Mouse (Mus musculus): Measurements from ENCODE around the gene Ipp. TPM values are rescaled to one million over a fixed set of nuclear protein-coding genes. Genes with fewer than 3 reads are reported as not detected.

The Ipp gene
- 1 to 10 TPM; 8.8 to 9.1 TPM for total RNA-seq (2023)

DNA sequence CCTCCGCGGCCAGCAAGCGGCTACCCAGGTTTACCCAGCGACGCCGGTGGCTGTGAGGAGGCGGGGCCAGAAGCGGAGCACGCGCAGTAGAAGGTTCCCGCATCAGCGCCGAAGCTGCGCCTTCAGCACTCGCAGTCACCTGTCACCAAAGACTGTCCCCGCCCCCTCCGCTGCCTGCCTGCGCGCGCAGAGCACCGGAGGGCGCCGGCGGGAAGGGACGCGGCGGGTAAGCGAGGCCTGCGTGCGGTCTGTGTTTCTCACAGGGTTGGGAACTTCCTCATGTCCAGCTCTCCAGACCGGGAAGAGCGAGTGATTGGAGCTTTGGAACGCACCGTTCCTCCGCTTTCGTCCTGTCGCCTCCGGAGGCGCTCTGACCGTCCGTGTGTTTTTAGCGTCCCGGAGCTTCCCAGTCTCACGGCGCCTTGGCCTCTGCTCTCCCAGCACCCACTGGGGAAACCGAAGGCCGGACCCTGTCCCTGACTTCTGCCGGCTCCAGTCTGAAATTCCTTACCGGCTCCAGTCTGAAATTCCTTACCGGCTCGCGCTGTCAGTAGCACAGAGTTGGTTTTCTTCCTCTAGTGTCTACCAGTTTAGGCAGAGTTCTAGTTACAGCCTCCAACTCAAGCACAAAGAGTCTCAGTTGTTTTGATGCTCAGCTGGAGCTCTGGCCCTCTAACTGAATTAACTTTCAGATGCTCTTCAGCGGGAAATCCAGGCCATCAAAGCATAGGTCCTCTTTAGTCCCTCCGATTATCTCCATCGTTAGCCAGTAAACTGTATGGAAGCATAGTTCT, at the start of gene Ipp:
TSS of gene Ipp (plus strand) at position 125 of the 794 bp plus-strand sequence.

DNA sequence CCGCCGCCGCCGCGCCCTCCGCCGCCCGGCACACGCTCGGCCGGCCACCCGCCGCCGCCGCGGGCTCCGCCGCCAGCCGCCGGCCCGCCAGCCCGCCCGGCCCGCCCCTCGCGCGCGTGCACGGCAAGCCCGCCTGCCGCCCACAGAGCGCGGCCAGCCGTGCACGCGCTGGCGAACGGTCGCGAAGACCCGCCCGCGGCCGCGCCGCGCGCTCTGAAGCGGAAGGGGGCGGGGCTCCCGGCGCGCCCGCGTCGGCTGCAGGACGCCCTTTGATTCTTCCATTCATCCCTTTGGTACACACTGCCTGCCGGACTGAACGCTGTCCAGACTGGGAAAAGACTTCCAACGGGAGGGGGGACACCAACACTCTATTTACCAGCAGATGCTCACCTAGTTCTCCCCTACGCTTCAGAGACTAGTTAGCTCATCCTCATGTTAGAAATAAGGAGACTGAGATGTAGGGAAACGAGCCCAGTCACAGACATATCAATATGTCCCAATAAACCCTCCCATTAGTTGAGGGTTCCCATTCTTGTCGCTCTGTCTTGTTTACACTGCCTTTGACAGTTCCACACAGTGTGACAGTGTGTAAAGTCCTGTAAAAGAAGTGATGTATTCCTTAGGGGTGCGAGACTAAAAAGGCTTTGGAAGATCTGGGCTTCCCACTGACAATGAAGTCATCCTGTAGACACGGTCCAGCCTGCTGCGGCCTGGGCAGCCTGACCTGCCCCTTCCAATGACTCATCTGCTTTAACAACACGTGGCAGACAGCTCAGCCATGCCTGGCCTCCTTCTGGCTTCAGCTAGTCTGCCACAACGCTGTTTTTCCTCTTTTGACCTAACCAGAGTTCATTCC, 43.0 kb upstream of the Ipp start, which contains the start of gene Mast2:
TSS of gene Mast2 (minus strand) at position 58 of the 856 bp plus-strand sequence.

GRCm38 (mm10) chr4:116555413-116556300, 48.3 kb downstream of the Ipp start, which contains the start of gene Tmem69:
Tmem69 (minus strand) TSS chr4:116555936.

GRCm38 (mm10) chr4:116557306-116558121, 50.2 kb downstream of the Ipp start, which contains the start of gene Gpbp1l1:
Gpbp1l1 (plus strand) TSS chr4:116557658.

Other genes with a start within 250 kb of the Ipp start
- 10 to 100 TPM; 15.4 to 22.0 TPM for gene Mast2, start 43.4 kb upstream of the Ipp start, total RNA-seq (2023)
- gene Tmem69, start 48.4 kb downstream of the Ipp start, total RNA-seq (2023): 10 to 100 TPM in 1 of 2 experiments, 1 to 10 TPM in 1; 9.0 to 11.8 TPM
- 10 to 100 TPM; 77.5 to 82.1 TPM for gene Gpbp1l1, start 50.1 kb downstream of the Ipp start, total RNA-seq (2023)
- 1 to 10 TPM; 7.9 to 8.1 TPM for gene Ccdc17, start 89.1 kb downstream of the Ipp start, total RNA-seq (2023)
- gene Nasp, start 120.4 kb downstream of the Ipp start, total RNA-seq (2023): 10 to 100 TPM; 26.8 to 31.5 TPM
- 100 to 1,000 TPM; 454 to 549 TPM for gene Akr1a1, start 144.1 kb downstream of the Ipp start, total RNA-seq (2023)
- 100 to 1,000 TPM; 290 to 366 TPM for gene Prdx1, start 178.0 kb downstream of the Ipp start, total RNA-seq (2023)
- 1 to 10 TPM; 2.5 to 4.1 TPM for gene Mmachc, start 200.9 kb downstream of the Ipp start, total RNA-seq (2023)
- gene Ccdc163, start 201.0 kb downstream of the Ipp start, total RNA-seq (2023): 10 to 100 TPM; 12.4 to 19.0 TPM
- 10 to 100 TPM in 1 of 2 experiments, 1 to 10 TPM in 1; 9.7 to 11.5 TPM for gene Tesk2, start 213.4 kb downstream of the Ipp start, total RNA-seq (2023)

Data from monocyte, adult 59 days (primary cell).